Mouse (Mus musculus): Measurements from ENCODE around the gene Rnf138rt1. TPM values are rescaled to one million over a fixed set of nuclear protein-coding genes. Genes with fewer than 3 reads are reported as not detected.

The Rnf138rt1 gene
- under 1 TPM; 0.58 to 0.77 TPM for total RNA-seq (2021)
- long read RNA-seq, experiment 1, partial matches to known transcripts: 0 of 1 reads
- long read RNA-seq, experiment 1, other reads (novel, unspliced or antisense): 0 of 1 reads
- long read RNA-seq, experiment 2: 0 reads

GRCm38 (mm10) chrX:163760617-163761434, at the start of gene Rnf138rt1:
TSS of gene Rnf138rt1 (minus strand) at chrX:163761329.
- intact Hi-C loops (cut with DNase I): no loop called here
- Histone ChIP-seq H3K4me3 (peak within 1 kb of the TSS; percentile 44), H3K27ac (no peak within 1 kb of the TSS)
- TF ChIP-seq CTCF (IDR thresholded peaks at IDR 0.05): no peak
- DNase-seq (ENCODE audit: extremely low spot score in 1 of 2, low spot score in 2 of 2): peak; percentile 10 to 16

GRCm38 (mm10) chrX:163807270-163807669, 46.1 kb upstream of the Rnf138rt1 start:
- intact Hi-C loops (cut with DNase I): no loop called here
- no peak for TF ChIP-seq CTCF (IDR thresholded peaks at IDR 0.05)
- Histone ChIP-seq H3K27ac (no peak overlapping the region), H3K4me3 (no peak overlapping the region)
- no peak for DNase-seq (ENCODE audit: extremely low spot score in 1 of 2, low spot score in 2 of 2)

GRCm38 (mm10) chrX:163766290-163766689, 5.2 kb upstream of the Rnf138rt1 start:
- intact Hi-C loops (cut with DNase I): no loop called here
- DNase-seq (ENCODE audit: extremely low spot score in 1 of 2, low spot score in 2 of 2): no peak
- H3K4me3 ChIP-seq: no peak overlapping the region

GRCm38 (mm10) chrX:163761435-163761828, 303 bp upstream of the Rnf138rt1 start:
- Histone ChIP-seq H3K4me3 (peak overlapping the region; percentile 44), H3K27ac (no peak overlapping the region)
- DNase-seq (ENCODE audit: extremely low spot score in 1 of 2, low spot score in 2 of 2): no peak
- intact Hi-C loops (cut with DNase I): no loop called here
- no peak for TF ChIP-seq CTCF (IDR thresholded peaks at IDR 0.05)

More at GRCm38 (mm10) chrX:163766290-163766689, 5.2 kb upstream of the Rnf138rt1 start:
- no peak overlapping the region for H3K27ac ChIP-seq
- no peak for TF ChIP-seq CTCF (IDR thresholded peaks at IDR 0.05)

- intact Hi-C loops (cut with DNase I): no loop called here
- Histone ChIP-seq H3K4me3 (no peak overlapping the region), H3K27ac (no peak overlapping the region)
- no peak for DNase-seq (ENCODE audit: extremely low spot score in 1 of 2, low spot score in 2 of 2)
- no peak for TF ChIP-seq CTCF (IDR thresholded peaks at IDR 0.05)
Measured at GRCm38 (mm10) chrX:163745996-163746395, 15.1 kb downstream of the Rnf138rt1 start.

GRCm38 (mm10) chrX:163743896-163744295, 17.2 kb downstream of the Rnf138rt1 start:
- no peak for TF ChIP-seq CTCF (IDR thresholded peaks at IDR 0.05)
- intact Hi-C loops (cut with DNase I): no loop called here
- no peak overlapping the region for H3K27ac ChIP-seq
- DNase-seq (ENCODE audit: extremely low spot score in 1 of 2, low spot score in 2 of 2): no peak
- no peak overlapping the region for H3K4me3 ChIP-seq

- intact Hi-C loops (cut with DNase I): no loop called here
- TF ChIP-seq CTCF (IDR thresholded peaks at IDR 0.05): no peak
Measured at GRCm38 (mm10) chrX:163738904-163739303, 22.2 kb downstream of the Rnf138rt1 start.

GRCm38 (mm10) chrX:163734145-163734544, 27.0 kb downstream of the Rnf138rt1 start:
- Histone ChIP-seq H3K27ac (no peak overlapping the region), H3K4me3 (no peak overlapping the region)
- TF ChIP-seq CTCF (IDR thresholded peaks at IDR 0.05): no peak
- no peak for DNase-seq (ENCODE audit: extremely low spot score in 1 of 2, low spot score in 2 of 2)
- intact Hi-C loops (cut with DNase I): no loop called here

More at GRCm38 (mm10) chrX:163738904-163739303, 22.2 kb downstream of the Rnf138rt1 start:
- H3K4me3 ChIP-seq: no peak overlapping the region
- DNase-seq (ENCODE audit: extremely low spot score in 1 of 2, low spot score in 2 of 2): no peak
- no peak overlapping the region for H3K27ac ChIP-seq

- H3K27ac ChIP-seq: no peak overlapping the region
- intact Hi-C loops (cut with DNase I): no loop called here
- TF ChIP-seq CTCF (IDR thresholded peaks at IDR 0.05): no peak
Measured at GRCm38 (mm10) chrX:163723630-163724029, 37.5 kb downstream of the Rnf138rt1 start.

GRCm38 (mm10) chrX:163722785-163723577, 38.1 kb downstream of the Rnf138rt1 start:
- DNase-seq (ENCODE audit: extremely low spot score in 1 of 2, low spot score in 2 of 2): no peak
- Histone ChIP-seq H3K4me3 (no peak overlapping the region), H3K27ac (no peak overlapping the region)
- no peak for TF ChIP-seq CTCF (IDR thresholded peaks at IDR 0.05)
- intact Hi-C loops (cut with DNase I): no loop called here

More at GRCm38 (mm10) chrX:163723630-163724029, 37.5 kb downstream of the Rnf138rt1 start:
- no peak for DNase-seq (ENCODE audit: extremely low spot score in 1 of 2, low spot score in 2 of 2)
- no peak overlapping the region for H3K4me3 ChIP-seq

- H3K4me3 ChIP-seq: no peak overlapping the region
- TF ChIP-seq CTCF (IDR thresholded peaks at IDR 0.05): no peak
- H3K27ac ChIP-seq: no peak overlapping the region
- intact Hi-C loops (cut with DNase I): no loop called here
- DNase-seq (ENCODE audit: extremely low spot score in 1 of 2, low spot score in 2 of 2): no peak
Measured at GRCm38 (mm10) chrX:163720597-163720996, 40.5 kb downstream of the Rnf138rt1 start.

Other genes starting within 250 kb of the Rnf138rt1 start
- gene Grpr, start 211.7 kb downstream of the Rnf138rt1 start, total RNA-seq (2021): 1 to 10 TPM; 1.4 to 2.0 TPM
- 10 to 100 TPM; 30.3 to 39.9 TPM for gene Ap1s2, start 147.7 kb upstream of the Rnf138rt1 start, total RNA-seq (2021)
- gene Zrsr2, start 197.3 kb upstream of the Rnf138rt1 start, total RNA-seq (2021): 10 to 100 TPM; 43.9 to 51.7 TPM